Mouse (Mus musculus) heart, embryonic 12.5 days (tissue): ENCODE results near the gene Iqcn. TPM values are rescaled to one million over a fixed set of nuclear protein-coding genes. Genes with fewer than 3 reads are reported as not detected.

Experiments
- ATAC-seq: fragments of 200-750 bp; cut with Nextera tagmentation; 2 replicates; pipeline ENCODE4 v1.8.0; 2017; ENCODE audit warnings: moderate TSS enrichment, moderate library complexity; ENCODE audit not compliant: insufficient number of reproducible peaks, low FRiP score
- H3K27ac ChIP-seq: fragments of 300-500 bp; sonication (generic); 2 replicates; pipeline ENCODE4 v1.5.1; 2016; ENCODE audit warnings: mild to moderate bottlenecking, moderate library complexity; ENCODE audit not compliant: poor library complexity, severe bottlenecking
- H3K27me3 ChIP-seq: fragments of 300-500 bp; sonication (generic); replicated peaks from 2 replicates; pipeline ENCODE4 v1.6.1; 2016; ENCODE audit warnings: mild to moderate bottlenecking, moderate library complexity
- H3K36me3 ChIP-seq: fragments of 300-500 bp; sonication (generic); 2 replicates; pipeline ENCODE4 v1.6.1; 2016; ENCODE audit warnings: mild to moderate bottlenecking, moderate library complexity
- H3K4me1 ChIP-seq: fragments of 300-500 bp; sonication (generic); replicated peaks from 2 replicates; pipeline ENCODE4 v1.6.1; 2016; ENCODE audit warnings: mild to moderate bottlenecking
- H3K4me2 ChIP-seq: fragments of 300-500 bp; sonication (generic); 2 replicates; pipeline ENCODE4 v1.6.1; 2016; ENCODE audit warnings: mild to moderate bottlenecking, moderate library complexity
- H3K4me3 ChIP-seq: fragments of 300-500 bp; sonication (generic); 2 replicates; pipeline ENCODE4 v1.5.1; 2016; ENCODE audit warnings: mild to moderate bottlenecking
- H3K9ac ChIP-seq: fragments of 300-500 bp; sonication (generic); 2 replicates; pipeline ENCODE4 v1.6.1; 2016; ENCODE audit warnings: mild to moderate bottlenecking, moderate library complexity
- H3K9me3 ChIP-seq: fragments of 300-500 bp; sonication (generic); replicated peaks from 2 replicates; pipeline ENCODE4 v1.6.1; 2016; ENCODE audit warnings: mild to moderate bottlenecking, moderate library complexity
- WGBS: fragments of 180-500 bp; shearing (Covaris S2); methylation state at CpG from one replicate; pipeline ENCODE4 v1.1.7; 2016; 5-methylcytosine and 5-hydroxymethylcytosine counted together
- polyA plus RNA-seq: library from polyadenylated mRNA; unstranded; fragments of >200 nt; fragmentation: Nextera tagmentation; extraction: Ambion mirVana; gene quantifications from 2 replicates; pipeline ENCODE4 v1.2.1, GENCODE M21; 2016

Iqcn gene
- polyA plus RNA-seq, 1 experiment from 2014 or later = 0.06 TPM

GRCm38 (mm10) chr8:70766571-70767440 lies 63.5 kb downstream of the Iqcn start:
- ATAC-seq = peak; percentile 35; the same call in 1 of the 2 replicates
- Histone ChIP-seq H3K4me1 (peaks cover 21% of the 10 kb centered on the region), H3K4me2 (peak overlapping the region; percentile 91), H3K4me3 (peak overlapping the region; percentile 49), H3K9ac (peak overlapping the region; percentile 71), H3K36me3 (peaks cover 35% of the 10 kb centered on the region), H3K9me3 (no peaks in the 10 kb centered on the region), H3K27ac (0 out of 2 replicates have a peak overlapping the region, but pooled peaks have one; percentile 7), H3K27me3 (peaks cover 10% of the 10 kb centered on the region; the same call in 1 of the 2 replicates)
- WGBS = 8% methylated on average over 21 of the region's 21 CpGs

Other genes starting within 250 kb of the Iqcn start
- 12.6 and 14.0 TPM in 2 replicates for gene Klhl26, start 226.5 kb upstream of the Iqcn start, polyA plus RNA-seq
- 0.22 and 0.33 TPM in 2 replicates for gene Tmem59l, start 216.1 kb upstream of the Iqcn start, polyA plus RNA-seq
- gene Crlf1, start 210.3 kb upstream of the Iqcn start, polyA plus RNA-seq = 1.00 and 1.8 TPM in 2 replicates
- 115 TPM in 2 replicates for gene Rex1bd, start 196.7 kb upstream of the Iqcn start, polyA plus RNA-seq
- gene Uba52, start 192.7 kb upstream of the Iqcn start, polyA plus RNA-seq = 779 and 792 TPM in 2 replicates
- 227 and 231 TPM in 2 replicates for gene Fkbp8, start 175.7 kb upstream of the Iqcn start, polyA plus RNA-seq
- 64.2 and 65.7 TPM in 2 replicates for gene Kxd1, start 175.5 kb upstream of the Iqcn start, polyA plus RNA-seq
- 13.5 and 14.7 TPM in 2 replicates for gene Ell, start 164.0 kb upstream of the Iqcn start, polyA plus RNA-seq
- gene Isyna1, start 109.1 kb upstream of the Iqcn start, polyA plus RNA-seq = 138 and 142 TPM in 2 replicates
- 76.0 and 78.6 TPM in 2 replicates for gene Ssbp4, start 94.6 kb upstream of the Iqcn start, polyA plus RNA-seq
- gene Lrrc25, start 87.3 kb upstream of the Iqcn start, polyA plus RNA-seq = 0.65 and 0.71 TPM in 2 replicates
- 1.0 and 1.1 TPM in 2 replicates for gene Gdf15, start 71.0 kb upstream of the Iqcn start, polyA plus RNA-seq
- gene Pgpep1, start 43.1 kb upstream of the Iqcn start, polyA plus RNA-seq = 32.1 and 35.6 TPM in 2 replicates
- 289 and 301 TPM in 2 replicates for gene Lsm4, start 30.2 kb upstream of the Iqcn start, polyA plus RNA-seq
- gene Jund, start 4.5 kb upstream of the Iqcn start, polyA plus RNA-seq = 183 and 206 TPM in 2 replicates
- not detected in 2 replicates for gene Gm3336, start 15.1 kb downstream of the Iqcn start, polyA plus RNA-seq
- gene Pde4c, start 20.3 kb downstream of the Iqcn start, polyA plus RNA-seq = 0.05 and 0.09 TPM in 2 replicates
- 19.1 and 19.2 TPM in 2 replicates for gene Rab3a, start 51.2 kb downstream of the Iqcn start, polyA plus RNA-seq
- gene Mpv17l2, start 57.5 kb downstream of the Iqcn start, polyA plus RNA-seq = 37.2 and 37.9 TPM in 2 replicates
- gene Pik3r2, start 73.3 kb downstream of the Iqcn start, polyA plus RNA-seq = 35.2 and 37.2 TPM in 2 replicates
- gene Mast3, start 101.6 kb downstream of the Iqcn start, polyA plus RNA-seq = 7.2 and 8.1 TPM in 2 replicates
- not detected in 2 replicates for gene Il12rb1, start 105.0 kb downstream of the Iqcn start, polyA plus RNA-seq
- 2.5 and 2.7 TPM in 2 replicates for gene Arrdc2, start 136.3 kb downstream of the Iqcn start, polyA plus RNA-seq
- 1.7 and 1.8 TPM in 2 replicates for gene Kcnn1, start 159.8 kb downstream of the Iqcn start, polyA plus RNA-seq
- 81.8 and 87.0 TPM in 2 replicates for gene Ccdc124, start 170.5 kb downstream of the Iqcn start, polyA plus RNA-seq
- gene Slc5a5, start 189.3 kb downstream of the Iqcn start, polyA plus RNA-seq = 0.11 TPM in 1 of 2 replicates, not detected in the other
- 2,379 and 2,528 TPM in 2 replicates for gene Rpl18a, start 194.0 kb downstream of the Iqcn start, polyA plus RNA-seq
- 37.7 and 41.3 TPM in 2 replicates for gene Map1s, start 202.5 kb downstream of the Iqcn start, polyA plus RNA-seq